9 mouse cellular contexts compared by ENCODE assay signal in genomic region chr10:84401907-84402371, GRCm38 (mm10). TPM values are rescaled to one million over a fixed set of nuclear protein-coding genes. Genes with fewer than 3 reads are reported as not detected.
DNase-seq lines count a peak whose midpoint lies in the region; ATAC-seq lines count a peak whose summit lies in the region.
"Had no signal": no experiment of that assay in that cellular context is flagged by ENCODE, and none has a peak within 500 bp of the region (broad histone marks: within the 10 kb centered on the region; RNA-seq: fewer than 3 reads in every experiment).

No protein-coding gene starts in this region.

- no peaks in the 10 kb centered on the region for H3K9me3 ChIP-seq in heart, embryonic 11.5 days (replicated peaks; ENCODE audit: control insufficient read depth, low read length)
- no peaks in the 10 kb centered on the region for H3K9me3 ChIP-seq in forebrain, embryonic 16.5 days (ENCODE audit: control insufficient read depth, low read length)
- no peaks in the 10 kb centered on the region for H3K9me3 ChIP-seq in lung, embryonic 16.5 days (ENCODE audit: control insufficient read depth, low read length)
- no peaks in the 10 kb centered on the region for H3K9me3 ChIP-seq in stomach, embryonic 15.5 days

- H3K4me1 ChIP-seq in heart, embryonic 11.5 days (ENCODE audit: control insufficient read depth, insufficient read depth, low read length), result peaks cover 21% of the 10 kb centered on the region
- H3K4me1 ChIP-seq in forebrain, embryonic 16.5 days (replicated peaks; ENCODE audit: control insufficient read depth, insufficient read depth, low read length), result peaks cover 39% of the 10 kb centered on the region
- peaks cover 26% of the 10 kb centered on the region for H3K4me1 ChIP-seq in lung, embryonic 16.5 days (replicated peaks; ENCODE audit: control insufficient read depth, insufficient read depth, low read length)
- H3K4me1 ChIP-seq in stomach, embryonic 15.5 days, result peaks cover 15% of the 10 kb centered on the region; the same call in 1 of the 2 replicates

- ATAC-seq in heart, embryonic 11.5 days (replicated peaks; ENCODE audit: insufficient number of reproducible peaks, low FRiP score, low TSS enrichment), result peak; percentile 37; the same call in 1 of the 2 replicates
- ATAC-seq in forebrain, embryonic 16.5 days, result peak; percentile 79
- peak; percentile 94 for ATAC-seq in lung, embryonic 16.5 days (ENCODE audit: low read depth)
- ATAC-seq in stomach, embryonic 15.5 days (ENCODE audit: insufficient read depth, low FRiP score, low read depth), result peak; percentile 45; the same call in 1 of the 2 replicates

- H3K4me3 ChIP-seq in heart, embryonic 11.5 days (ENCODE audit: low read depth, low read length), result no peak overlapping the region
- no peak overlapping the region for H3K4me3 ChIP-seq in forebrain, embryonic 16.5 days (replicated peaks; ENCODE audit: low read length)
- no peak overlapping the region for H3K4me3 ChIP-seq in lung, embryonic 16.5 days (ENCODE audit: low read length)
- H3K4me3 ChIP-seq in stomach, embryonic 15.5 days (replicated peaks), result no peak overlapping the region
- H3K4me3 ChIP-seq: erythroblast, embryonic 14.5 days had no signal

- H3K36me3 ChIP-seq in heart, embryonic 11.5 days (ENCODE audit: control insufficient read depth, insufficient read depth, low read length), result peaks cover 4% of the 10 kb centered on the region
- no peaks in the 10 kb centered on the region for H3K36me3 ChIP-seq in forebrain, embryonic 16.5 days (ENCODE audit: control insufficient read depth, insufficient read depth)
- H3K36me3 ChIP-seq in lung, embryonic 16.5 days (ENCODE audit: control insufficient read depth, insufficient read depth, low read length), result 0 out of 2 replicates have a peak, but pooled peaks cover 2% of the 10 kb centered on the region
- H3K36me3 ChIP-seq in stomach, embryonic 15.5 days, result no peaks in the 10 kb centered on the region

- DNase-seq in heart, adult 8-10 months (ENCODE audit: low spot score), result no peak
- DNase-seq in CD4-positive, CD25-positive, alpha-beta regulatory T cell, adult 2 months (ENCODE audit: low read depth, low spot score), result peak; percentile 16
- DNase-seq in thymus, postnatal 25 days, result no peak
- no peak for DNase-seq in gastrocnemius, adult 8-10 months (ENCODE audit: low spot score in 2 of 2)

- H3K4me2 ChIP-seq in heart, embryonic 11.5 days, result no peak overlapping the region
- H3K4me2 ChIP-seq in forebrain, embryonic 16.5 days (ENCODE audit: low read length), result no peak overlapping the region
- no peak overlapping the region for H3K4me2 ChIP-seq in lung, embryonic 16.5 days (ENCODE audit: low read depth, low read length)
- no peak overlapping the region for H3K4me2 ChIP-seq in stomach, embryonic 15.5 days

- H3K27ac ChIP-seq in heart, embryonic 11.5 days (ENCODE audit: low read depth, low read length), result peak overlapping the region; percentile 29; the same call in 1 of the 2 replicates
- H3K27ac ChIP-seq in forebrain, embryonic 16.5 days (ENCODE audit: low read length), result peak overlapping the region; percentile 25
- peak overlapping the region; percentile 41 for H3K27ac ChIP-seq in lung, embryonic 16.5 days (ENCODE audit: low read length)
- 0 out of 2 replicates have a peak overlapping the region, but pooled peaks have one; percentile 21 for H3K27ac ChIP-seq in stomach, embryonic 15.5 days

- WGBS in heart, embryonic 11.5 days (ENCODE audit: insufficient replicate concordance), result 33% methylated on average over 7 of the region's 7 CpGs
- WGBS in forebrain, embryonic 16.5 days, result 20% methylated on average over 6 of the region's 7 CpGs
- 15% methylated on average over 7 of the region's 7 CpGs for WGBS in lung, embryonic 16.5 days
- WGBS in stomach, embryonic 15.5 days, result 17% methylated on average over 7 of the region's 7 CpGs

- no peaks in the 10 kb centered on the region for H3K27me3 ChIP-seq in heart, embryonic 11.5 days (ENCODE audit: control insufficient read depth, insufficient read depth, low read length)
- no peaks in the 10 kb centered on the region for H3K27me3 ChIP-seq in forebrain, embryonic 16.5 days (replicated peaks; ENCODE audit: control insufficient read depth, insufficient read depth, low read length)
- H3K27me3 ChIP-seq in lung, embryonic 16.5 days (ENCODE audit: control insufficient read depth, insufficient read depth, low read depth, low read length), result no peaks in the 10 kb centered on the region
- H3K27me3 ChIP-seq in stomach, embryonic 15.5 days (replicated peaks), result no peaks in the 10 kb centered on the region

- no peak overlapping the region for H3K9ac ChIP-seq in heart, embryonic 11.5 days (ENCODE audit: low read depth, low read length)
- H3K9ac ChIP-seq in forebrain, embryonic 16.5 days (replicated peaks; ENCODE audit: low read depth, low read length), result no peak overlapping the region
- no peak overlapping the region for H3K9ac ChIP-seq in lung, embryonic 16.5 days (ENCODE audit: low read length)
- no peak overlapping the region for H3K9ac ChIP-seq in stomach, embryonic 15.5 days

RNA-seq across cellular contexts. Expression of gene Nuak1, which starts 38.5 kb away (rescaled TPM):
- 2.4 and 3.0 TPM in 2 replicates for polyA plus RNA-seq in heart, embryonic 11.5 days (2014; fragmentation: Nextera tagmentation; extraction: Ambion mirVana)
- total RNA-seq in heart, adult 8-10 months (2022), result 10 to 100 TPM; 23.9 to 43.8 (median 34.0) TPM
- 12.5 and 15.7 TPM in 2 replicates for polyA plus RNA-seq in forebrain, embryonic 16.5 days (2015; fragmentation: Nextera tagmentation; extraction: Ambion mirVana)
- polyA plus RNA-seq in lung, embryonic 16.5 days (2015; fragmentation: Nextera tagmentation; extraction: Ambion mirVana), result 2.2 and 2.6 TPM in 2 replicates
- 1.0 and 1.2 TPM in 2 replicates for polyA plus RNA-seq in stomach, embryonic 15.5 days (2015; fragmentation: Nextera tagmentation; extraction: Ambion mirVana)
- 10 to 100 TPM; 16.4 to 23.6 (median 17.2) TPM for total RNA-seq in gastrocnemius, adult 8-10 months (2022)

Comparison
In these comparisons a context has a peak if more than half of its experiments do, and no peak if none do; other contexts are left out.
1. ATAC-seq: peak in every context shown above with its lines; median percentile 94 in lung, embryonic 16.5 days; 79 in forebrain, embryonic 16.5 days; 45 in stomach, embryonic 15.5 days; 37 in heart, embryonic 11.5 days.